Mouse (Mus musculus) fat pad, adult 2 months (tissue): ENCODE results near the gene Mpv17l2.

Experiments
- DNase-seq: peaks from one replicate; pipeline ENCODE4 v3.0.0-alpha.2; 2011; ENCODE audit warnings: low read depth, low spot score; ENCODE audit errors: extremely low read depth

Gene Mpv17l2

DNA sequence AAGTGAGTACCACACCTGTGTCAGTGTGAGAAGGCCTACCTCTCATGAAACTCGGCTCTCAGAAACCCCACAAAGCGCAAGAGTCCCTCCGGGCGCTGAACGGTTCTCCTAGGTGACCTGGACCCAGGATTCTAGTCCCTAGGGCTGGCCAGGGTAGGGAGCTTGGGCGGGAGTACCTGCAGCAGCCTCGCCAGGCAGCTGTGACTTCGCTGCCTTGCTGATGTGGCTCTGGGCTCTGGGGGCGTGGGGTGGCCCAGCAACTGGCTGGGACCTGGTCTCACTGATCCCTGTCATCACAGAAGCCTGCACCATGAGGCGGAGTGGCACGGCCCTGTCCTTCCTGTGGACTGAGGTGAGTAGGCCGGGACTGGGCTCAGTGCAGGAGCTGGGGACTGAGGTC lies 36.5 kb downstream of the Mpv17l2 start:
- DNase-seq = no peak

DNA sequence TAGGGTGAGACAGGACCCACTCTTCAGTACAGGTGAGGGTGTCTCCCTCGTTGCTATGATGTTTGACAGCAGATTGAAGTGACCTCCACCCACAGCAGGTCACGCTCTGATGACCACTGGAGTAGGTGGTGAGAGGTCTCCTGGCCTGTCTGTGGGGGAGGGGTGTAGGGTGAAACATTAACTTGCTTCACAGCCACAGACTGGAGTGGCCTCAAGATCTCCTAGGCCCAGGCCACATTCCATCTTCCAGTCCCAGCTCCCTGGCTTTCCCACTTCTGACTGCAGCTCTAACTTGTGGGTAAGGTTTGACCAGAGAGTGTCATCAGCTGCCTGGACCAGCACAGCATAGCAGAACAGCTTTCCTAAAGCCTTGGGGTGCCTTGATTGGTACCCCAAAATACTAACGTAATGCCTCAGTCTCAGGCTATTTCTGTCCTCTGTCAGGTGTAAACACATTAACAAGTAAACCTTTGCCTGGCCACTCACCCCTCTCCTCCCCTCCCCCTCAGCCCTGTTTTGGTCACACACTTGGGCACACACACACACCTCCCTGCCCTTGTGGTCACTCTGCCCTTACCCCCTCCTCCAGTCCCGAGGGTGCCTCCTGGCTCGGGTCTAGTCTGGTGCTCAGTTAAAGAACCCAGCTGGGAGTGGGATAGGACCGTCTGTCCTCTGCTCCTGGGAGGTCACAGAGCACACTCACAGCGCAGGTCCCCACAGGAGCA lies 37.1 kb downstream of the Mpv17l2 start, which contains the start of gene Pde4c:
Pde4c (plus strand) TSS at position 235 of the 725 bp plus-strand sequence.
- DNase-seq = no peak

DNA sequence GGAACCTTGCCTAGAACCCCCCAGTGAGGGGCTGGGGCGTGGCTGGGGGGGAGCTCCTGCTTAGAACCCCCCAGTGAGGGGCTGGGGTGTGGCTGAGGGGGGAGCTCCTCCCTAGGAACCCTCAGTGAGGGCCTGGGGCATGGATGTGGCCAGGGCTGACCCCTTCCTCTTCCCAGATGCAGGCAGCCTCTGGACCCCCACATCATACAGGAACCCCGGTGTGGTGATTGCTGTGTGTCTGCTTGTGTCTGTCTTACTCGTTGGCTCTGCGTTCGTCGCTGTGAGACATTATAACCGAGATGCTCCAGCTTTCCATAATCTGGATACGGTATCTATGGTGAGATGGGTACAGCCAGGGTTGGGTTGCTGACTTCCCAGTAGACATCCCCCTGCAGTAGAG lies 39.1 kb downstream of the Mpv17l2 start:
- no peak for DNase-seq

DNA sequence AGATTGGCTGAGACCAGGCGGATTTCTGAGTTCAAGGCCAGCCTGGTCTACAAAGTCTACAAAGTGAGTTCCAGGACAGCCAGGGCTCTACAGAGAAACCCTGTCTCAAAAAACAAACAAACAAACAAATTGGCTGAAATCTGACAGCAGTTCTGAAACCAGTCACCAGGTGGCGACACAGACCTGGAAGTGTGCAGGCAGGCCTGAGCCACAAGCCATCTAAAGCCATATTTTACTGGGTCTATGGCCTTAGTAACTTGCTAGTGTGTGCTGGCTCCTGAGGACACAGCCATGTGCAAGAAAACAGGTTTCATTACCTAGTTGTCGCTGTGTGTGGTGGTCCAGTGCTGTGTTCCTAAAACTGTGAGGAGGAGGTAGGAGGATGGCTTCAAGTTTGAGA lies 40.0 kb downstream of the Mpv17l2 start:
- no peak for DNase-seq

DNA sequence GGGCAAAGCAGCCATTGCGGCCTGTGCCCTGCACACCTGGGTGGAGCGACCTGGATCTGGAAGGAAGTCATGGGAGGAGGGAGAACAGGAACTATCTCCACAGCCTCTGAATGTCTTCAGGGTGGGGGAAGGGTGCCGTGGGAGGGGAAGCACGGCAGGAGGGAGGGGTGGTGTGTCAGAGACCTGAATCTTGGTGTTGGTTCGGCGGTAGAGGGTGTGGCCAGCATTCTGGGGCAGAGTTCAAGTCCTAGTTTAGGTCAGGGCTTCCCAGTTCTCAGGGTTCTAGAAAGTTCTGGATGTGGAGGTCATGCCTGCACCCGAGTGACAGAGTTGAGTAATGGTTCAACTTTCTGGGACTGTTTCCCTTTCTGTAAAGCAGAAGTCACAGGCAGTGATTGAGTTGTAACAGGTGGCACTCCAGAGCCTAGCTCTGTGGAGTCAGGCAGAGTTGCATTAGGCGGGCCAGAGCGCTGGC lies 40.9 kb downstream of the Mpv17l2 start:
- DNase-seq = no peak

DNA sequence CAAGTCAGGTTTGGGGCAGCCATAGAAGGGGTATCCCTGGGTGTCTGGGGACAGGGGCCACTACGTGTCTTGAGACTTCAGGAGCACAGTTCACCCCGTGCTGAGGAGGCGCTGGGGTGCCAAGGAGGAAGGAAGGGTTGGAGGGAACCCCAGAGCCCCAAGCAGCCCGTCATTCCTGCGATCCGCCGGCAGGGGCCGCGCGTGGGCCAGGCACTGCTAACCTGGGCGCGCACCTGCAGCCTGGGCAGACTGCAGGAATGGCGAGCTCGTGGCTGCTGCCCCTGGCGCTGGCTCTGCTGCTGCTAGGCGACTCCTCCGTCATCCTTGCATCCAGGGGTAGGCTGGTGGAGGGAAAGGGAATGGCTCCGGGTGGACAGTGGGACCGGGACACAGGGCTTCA lies 42.4 kb downstream of the Mpv17l2 start, which contains the start of gene Gm3336:
Gm3336 (plus strand) TSS at position 247 of the 400 bp plus-strand sequence.
- no peak for DNase-seq

DNA sequence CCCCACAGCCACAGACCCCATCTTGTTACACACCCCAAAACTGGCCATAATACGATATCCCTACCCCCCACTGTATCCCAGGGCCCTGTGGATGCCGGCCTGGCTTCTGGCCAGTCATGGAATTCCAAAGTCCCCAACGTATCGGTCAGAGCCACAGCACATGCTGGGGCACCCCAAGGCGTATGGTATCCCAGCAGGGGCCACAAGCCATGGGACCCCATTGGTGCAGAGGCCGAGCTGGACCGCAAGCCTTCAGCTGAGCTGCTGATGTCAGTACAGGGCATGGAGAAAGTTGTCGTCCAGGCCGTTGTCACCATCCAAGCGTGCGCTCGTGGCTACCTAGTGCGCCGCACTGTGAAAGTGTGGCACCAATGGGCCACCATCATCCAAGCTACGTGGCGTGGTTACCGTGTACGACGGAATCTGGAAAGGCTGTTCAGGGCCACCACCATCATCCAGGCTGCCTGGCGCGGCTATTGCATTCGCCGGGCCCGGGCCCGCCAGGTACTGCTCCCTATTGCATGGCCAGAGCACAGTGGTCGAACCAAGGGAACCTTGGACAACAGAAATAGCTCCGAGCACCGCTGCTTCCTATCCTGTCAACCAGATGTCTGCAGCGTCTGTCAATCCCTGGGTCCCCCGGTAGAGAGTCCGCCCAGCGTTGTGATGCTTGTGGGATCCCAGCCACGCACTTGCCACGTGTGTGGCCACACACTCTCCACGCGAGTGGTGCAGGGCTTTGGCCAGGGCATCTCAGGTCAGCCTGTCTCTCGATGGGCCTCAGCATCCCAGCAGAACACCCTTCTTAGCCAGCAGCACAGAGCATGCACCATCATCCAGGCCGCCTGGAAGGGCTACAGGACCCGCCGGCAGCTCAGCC lies 44.0 kb downstream of the Mpv17l2 start:
- DNase-seq = no peak

DNA sequence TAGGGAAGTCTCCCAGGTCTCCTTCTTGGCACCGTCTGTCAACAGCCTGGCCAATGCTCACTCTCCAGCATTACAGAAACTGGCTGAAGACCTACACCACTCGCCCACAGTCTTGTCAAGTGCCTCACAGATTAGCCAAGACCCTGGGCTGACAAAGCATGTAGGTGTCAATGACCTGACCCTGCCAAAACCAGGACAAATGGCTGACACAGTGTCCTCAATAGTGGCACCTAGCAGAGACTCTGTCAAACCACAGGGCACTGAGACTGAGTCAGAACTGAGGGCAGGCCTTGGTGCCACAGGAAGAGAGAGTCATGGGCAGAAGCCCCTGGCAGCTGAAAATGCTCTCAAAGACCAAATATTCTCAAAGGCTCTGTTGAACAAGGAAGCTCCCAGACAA lies 45.7 kb downstream of the Mpv17l2 start:
- no peak for DNase-seq

DNA sequence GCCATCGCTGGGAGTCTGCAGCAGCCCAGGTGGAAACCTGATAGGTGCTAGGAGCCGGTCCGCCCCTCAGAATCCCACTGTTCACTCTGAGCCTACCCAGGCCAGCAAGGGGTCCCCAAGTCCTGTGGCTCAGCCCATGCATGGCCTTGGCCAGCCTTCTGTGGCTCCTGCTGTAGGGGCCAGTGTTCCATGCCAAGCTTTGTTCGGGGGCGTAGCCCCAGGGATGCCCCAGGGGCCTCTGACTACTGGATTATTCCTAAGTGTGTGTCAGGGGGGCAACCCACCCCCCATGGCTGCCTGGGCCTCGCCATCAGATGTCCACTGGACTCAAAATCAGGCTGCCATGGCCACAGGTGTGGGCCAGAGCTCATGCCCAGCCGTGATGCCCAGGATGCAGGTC lies 46.8 kb downstream of the Mpv17l2 start:
- DNase-seq = no peak

DNA sequence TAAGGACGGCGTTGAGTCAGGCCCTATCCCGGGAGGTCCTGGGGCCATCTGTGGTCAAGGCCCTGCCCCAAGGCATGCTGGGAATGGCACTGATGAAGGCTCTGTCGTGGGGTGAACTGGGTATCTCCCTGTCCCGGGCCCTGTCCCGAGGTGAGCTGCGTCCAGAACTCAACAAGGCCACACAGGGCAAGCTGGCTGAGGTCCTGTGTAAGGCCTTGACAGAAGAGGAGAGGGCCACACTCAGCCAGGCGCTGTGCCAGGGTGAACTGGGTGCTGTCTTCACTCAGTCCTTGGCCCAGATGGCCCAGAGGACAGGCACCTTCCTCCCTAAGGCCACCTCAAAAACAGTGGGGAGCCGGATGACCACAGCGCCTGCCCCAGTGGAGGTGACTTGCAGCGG lies 49.7 kb downstream of the Mpv17l2 start:
- DNase-seq = no peak

DNA sequence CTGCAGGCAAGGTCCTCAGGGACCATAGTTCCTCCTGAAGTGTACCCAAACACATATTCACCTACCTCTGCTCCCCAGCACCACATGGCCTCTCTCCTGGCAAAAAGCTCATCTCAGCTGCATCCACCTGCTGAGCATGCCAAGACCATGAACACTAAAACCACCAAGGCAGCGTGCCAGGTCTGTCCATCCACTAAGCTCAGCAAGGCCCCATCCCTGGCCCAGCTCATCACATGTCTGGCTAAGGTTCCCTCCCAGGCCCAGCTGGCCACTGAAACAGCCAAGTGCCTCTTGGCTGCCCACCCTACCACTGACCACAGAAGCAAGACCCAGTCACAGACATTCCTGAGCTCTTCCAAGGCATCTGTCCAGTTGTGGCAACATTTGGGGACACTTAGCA lies 50.5 kb downstream of the Mpv17l2 start:
- no peak for DNase-seq

DNA sequence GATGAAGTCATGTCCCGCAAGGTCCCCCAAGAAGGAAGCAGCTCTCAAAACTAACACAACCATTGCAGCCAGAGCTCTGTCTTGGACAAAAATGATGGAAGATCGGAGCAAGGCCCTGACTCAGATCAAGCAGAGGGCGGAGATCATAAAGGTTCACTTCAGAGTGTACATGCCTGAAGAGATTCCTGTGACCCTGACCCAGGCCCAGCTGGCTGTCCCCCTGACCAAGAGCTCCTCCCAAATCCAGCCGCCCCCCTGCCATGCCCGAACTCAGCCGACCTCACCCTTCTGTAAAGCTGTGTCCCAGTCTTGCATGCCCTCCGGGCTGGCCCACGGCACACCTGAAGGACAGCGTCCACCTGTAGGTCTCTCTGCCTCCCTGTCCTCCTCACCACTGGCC lies 51.0 kb downstream of the Mpv17l2 start:
- DNase-seq = no peak
